Mouse (Mus musculus) MEL (cell line): ENCODE measurements around the gene Cdh5. TPM values are rescaled to one million over a fixed set of nuclear protein-coding genes. Genes with fewer than 3 reads are reported as not detected.

ENCODE experiments used
- DNase-seq: peaks from one replicate; pipeline ENCODE4 v3.0.0; 2011; ENCODE audit warnings: low read depth, low spot score
- H3K27ac ChIP-seq: 2 replicates; pipeline ENCODE4 v1.5.1; 2012; ENCODE audit warnings: low read depth, mild to moderate bottlenecking, control low read depth, low read length, moderate library complexity; ENCODE audit not compliant: control insufficient read depth
- H3K27me3 ChIP-seq, 2 experiments: fragments of 150-350 bp in 1 of 2; sonication (generic) in 1 of 2; 2 replicates each; pipeline ENCODE4 v1.6.1; 2012; ENCODE audit warnings: low read length in 2 of 2, mild to moderate bottlenecking in 2 of 2, improper control_type of control experiment in 1 of 2, moderate library complexity in 1 of 2; ENCODE audit not compliant: insufficient read depth in 2 of 2, control insufficient read depth in 1 of 2
- H3K36me3 ChIP-seq, 2 experiments: 2 replicates each; pipeline ENCODE4 v1.6.1; 2012 to 2014; ENCODE audit warnings: low read length in 2 of 2, improper control_type of control experiment in 1 of 2, inconsistent platforms in 1 of 2, mild to moderate bottlenecking in 1 of 2; ENCODE audit not compliant: insufficient read depth in 2 of 2, control insufficient read depth in 1 of 2
- H3K4me1 ChIP-seq, 2 experiments: fragments of 150-350 bp in 1 of 2; sonication (generic) in 1 of 2; 2 replicates each; pipeline ENCODE4 v1.6.1; 2012; ENCODE audit warnings: low read length in 2 of 2, improper control_type of control experiment in 1 of 2, mild to moderate bottlenecking in 1 of 2; ENCODE audit not compliant: insufficient read depth in 2 of 2, control insufficient read depth in 1 of 2
- H3K4me3 ChIP-seq, 2 experiments: fragments of 150-350 bp in 1 of 2; sonication (generic) in 1 of 2; 2 replicates each; pipeline ENCODE4 v1.5.1; 2012; ENCODE audit warnings: low read depth in 2 of 2, low read length in 2 of 2, mild to moderate bottlenecking in 2 of 2, moderate library complexity in 2 of 2, control low read depth in 1 of 2, improper control_type of control experiment in 1 of 2; ENCODE audit not compliant: control insufficient read depth in 1 of 2, insufficient read depth in 1 of 2
- H3K79me2 ChIP-seq: 2 replicates; pipeline ENCODE4 v1.6.1; 2012; ENCODE audit warnings: mild to moderate bottlenecking, low read length, moderate library complexity; ENCODE audit not compliant: control insufficient read depth, poor library complexity, insufficient read depth
- H3K9ac ChIP-seq: 2 replicates; pipeline ENCODE4 v1.6.1; 2012; ENCODE audit warnings: low read depth, mild to moderate bottlenecking, control low read depth, low read length, moderate library complexity; ENCODE audit not compliant: control insufficient read depth, poor library complexity, severe bottlenecking
- H3K9me3 ChIP-seq: fragments of 150-350 bp; sonication (generic); replicated peaks from 2 replicates; pipeline ENCODE4 v1.6.1; 2012; ENCODE audit warnings: mild to moderate bottlenecking, low read length, improper control_type of control experiment, moderate library complexity; ENCODE audit not compliant: insufficient read depth
- CTCF ChIP-seq, 3 experiments: IDR thresholded peaks in 2 of 3; conservative IDR thresholded peaks in 1 of 3; 2 replicates each; pipeline ENCODE4 v1.5.1; 2011 to 2012; ENCODE audit warnings: low read length in 3 of 3, low read depth in 2 of 3, mild to moderate bottlenecking in 2 of 3, improper control_type of control experiment in 1 of 3, inconsistent platforms in 1 of 3, mixed read lengths in 1 of 3, moderate library complexity in 1 of 3; ENCODE audit not compliant: control insufficient read depth in 1 of 3, insufficient read depth in 1 of 3, poor library complexity in 1 of 3, severe bottlenecking in 1 of 3
- E2F4 ChIP-seq: IDR thresholded peaks from 2 replicates; pipeline ENCODE4 v1.6.1; 2011; ENCODE audit warnings: low read depth, low read length, improper control_type of control experiment, borderline replicate concordance
- HCFC1 ChIP-seq: IDR thresholded peaks from 2 replicates; pipeline ENCODE4 v1.6.1; 2012; ENCODE audit warnings: low read depth, mild to moderate bottlenecking, inconsistent platforms, low read length, improper control_type of control experiment, moderate library complexity
- MAFK ChIP-seq: IDR thresholded peaks from 2 replicates; pipeline ENCODE4 v1.6.1; 2011; ENCODE audit warnings: low read depth, mild to moderate bottlenecking, low read length, improper control_type of control experiment, borderline replicate concordance
- MEF2A ChIP-seq: IDR thresholded peaks from 2 replicates; pipeline ENCODE4 v1.6.1; 2014; ENCODE audit warnings: low read depth, mild to moderate bottlenecking, inconsistent platforms, low read length, improper control_type of control experiment; ENCODE audit not compliant: poor library complexity, insufficient replicate concordance, severe bottlenecking; ENCODE audit errors: extremely low read depth
- MYB ChIP-seq: IDR thresholded peaks from 2 replicates; pipeline ENCODE4 v1.6.1; 2011; ENCODE audit warnings: mild to moderate bottlenecking, low read depth, low read length, improper control_type of control experiment
- NELFE ChIP-seq: IDR thresholded peaks from 2 replicates; pipeline ENCODE4 v1.6.1; 2011; ENCODE audit warnings: low read depth, low read length, improper control_type of control experiment
- POLR2AphosphoS5 ChIP-seq: IDR thresholded peaks from 2 replicates; pipeline ENCODE4 v1.6.1; 2012; ENCODE audit warnings: low read depth, borderline replicate concordance, mild to moderate bottlenecking, inconsistent platforms, low read length, moderate library complexity, mixed read lengths
- RAD21 ChIP-seq: IDR thresholded peaks from 2 replicates; pipeline ENCODE4 v1.6.1; 2011; ENCODE audit warnings: mild to moderate bottlenecking, low read depth, low read length, improper control_type of control experiment
- SMC3 ChIP-seq: IDR thresholded peaks from 2 replicates; pipeline ENCODE4 v1.6.1; 2011; ENCODE audit warnings: low read depth, low read length, improper control_type of control experiment
- TAL1 ChIP-seq: IDR thresholded peaks from 2 replicates; pipeline ENCODE4 v1.6.1; 2012; ENCODE audit warnings: mild to moderate bottlenecking, inconsistent platforms, low read length, moderate library complexity, mixed read lengths
- TBP ChIP-seq: IDR thresholded peaks from 2 replicates; pipeline ENCODE4 v1.8.0; 2011; ENCODE audit warnings: low read depth, low read length, improper control_type of control experiment
- USF2 ChIP-seq, 2 experiments: IDR thresholded peaks; 2 replicates each; pipeline ENCODE4 v1.6.1; 2011 to 2012; ENCODE audit warnings: improper control_type of control experiment in 2 of 2, low read length in 2 of 2, borderline replicate concordance in 1 of 2, inconsistent platforms in 1 of 2, low read depth in 1 of 2, mild to moderate bottlenecking in 1 of 2; ENCODE audit not compliant: insufficient read depth in 1 of 2
- ZC3H11A ChIP-seq: IDR thresholded peaks from 2 replicates; pipeline ENCODE4 v1.6.1; 2012; ENCODE audit warnings: low read depth, mild to moderate bottlenecking, inconsistent platforms, low read length, improper control_type of control experiment
- polyA plus RNA-seq, 2 experiments: library from polyadenylated mRNA; stranded (reverse) in 1 of 2; unstranded in 1 of 2; fragments of >175 nt in 1 of 2; fragments of >200 nt in 1 of 2; gene quantifications; 2 replicates each; pipeline versions ENCODE4 v1.2.1 to v1.2.4; 2012; ENCODE audit warnings: low replicate concordance in 2 of 2, low read depth in 1 of 2; ENCODE audit not compliant: insufficient read length in 2 of 2, insufficient read depth in 1 of 2, missing spikeins in 1 of 2
- total RNA-seq: library from RNA; depleted of rRNA; stranded (reverse); fragments of 300-350 nt; gene quantifications from 2 replicates; pipeline ENCODE4 v1.2.3, GENCODE M21; 2012

Gene Cdh5
- total and polyA plus RNA-seq, 3 experiments = not detected

- H3K4me1 ChIP-seq = no peaks in the 10 kb centered on the region
- TF ChIP-seq SMC3 = peak; percentile 82
- no peak for TF ChIP-seq TAL1
- peak; percentile 79 for TF ChIP-seq ZC3H11A
- peak; percentile 89 for TF ChIP-seq RAD21
- no peak for TF ChIP-seq MEF2A
- TF ChIP-seq CTCF (IDR thresholded peaks at IDR 0.05 in 2 of 3, conservative IDR thresholded peaks at IDR 0.05 in 1 of 3; ENCODE audit: control insufficient read depth in 1 of 3, insufficient read depth in 1 of 3, low read depth in 2 of 3, low read length in 3 of 3, poor library complexity in 1 of 3, severe bottlenecking in 1 of 3) = peak; percentile 51 to 89 (median 85)
- TF ChIP-seq MYB = no peak
- H3K79me2 ChIP-seq = no peaks in the 10 kb centered on the region
- no peak overlapping the region for H3K4me3 ChIP-seq
- H3K9ac ChIP-seq = no peak overlapping the region
- no peaks in the 10 kb centered on the region; a peak in 1 of 4 replicates for H3K27me3 ChIP-seq
- H3K36me3 ChIP-seq = no peaks in the 10 kb centered on the region
- no peaks in the 10 kb centered on the region for H3K9me3 ChIP-seq
- DNase-seq = peak; percentile 71
- H3K27ac ChIP-seq = no peak overlapping the region
Measured at GRCm38 (mm10) chr8:104145981-104146689, 44.7 kb downstream of the Cdh5 start.

- TF ChIP-seq MAFK (no peak), MEF2A (no peak), HCFC1 (no peak), TBP (no peak)
- TF ChIP-seq, all 39 proteins: peak for 0
- Histone ChIP-seq H3K79me2 (no peaks in the 10 kb centered on the region), H3K27me3 (no peaks in the 10 kb centered on the region; a peak in 1 of 4 replicates), H3K4me1 (no peaks in the 10 kb centered on the region), H3K27ac (no peak overlapping the region), H3K4me3 (no peak overlapping the region), H3K9ac (no peak overlapping the region), H3K9me3 (no peaks in the 10 kb centered on the region), H3K36me3 (no peaks in the 10 kb centered on the region)
- no peak for DNase-seq
Measured at GRCm38 (mm10) chr8:104146717-104147494, 45.5 kb downstream of the Cdh5 start.

GRCm38 (mm10) chr8:104147947-104148346, 46.5 kb downstream of the Cdh5 start:
- no peak for TF ChIP-seq NELFE
- TF ChIP-seq USF2 (IDR thresholded peaks at IDR 0.05; ENCODE audit: borderline replicate concordance in 1 of 2, insufficient read depth in 1 of 2, low read depth in 1 of 2, low read length in 2 of 2) = no peak
- no peak for TF ChIP-seq E2F4
- TF ChIP-seq MYB = no peak
- TF ChIP-seq ZC3H11A = no peak
- peak; percentile 33; the same call in 1 of the 2 replicates for TF ChIP-seq POLR2AphosphoS5
- TF ChIP-seq, all 39 proteins: peak for 1
- Histone ChIP-seq H3K27ac (no peak overlapping the region), H3K4me3 (no peak overlapping the region), H3K9me3 (no peaks in the 10 kb centered on the region), H3K4me1 (no peaks in the 10 kb centered on the region), H3K9ac (no peak overlapping the region), H3K79me2 (no peaks in the 10 kb centered on the region), H3K36me3 (no peaks in the 10 kb centered on the region), H3K27me3 (no peaks in the 10 kb centered on the region; a peak in 1 of 4 replicates)
- no peak for DNase-seq
